Mouse (Mus musculus) midbrain, postnatal 0 days (tissue): ENCODE results near the gene Gm29797. TPM values are rescaled to one million over a fixed set of nuclear protein-coding genes. Genes with fewer than 3 reads are reported as not detected.

ENCODE experiments used
- ATAC-seq: fragments of 200-750 bp; cut with Nextera tagmentation; 2 replicates; pipeline ENCODE4 v1.8.0; 2017; ENCODE audit warnings: moderate number of reproducible peaks, mild to moderate bottlenecking, moderate TSS enrichment, moderate library complexity; ENCODE audit not compliant: low FRiP score
- DNase-seq: peaks from one replicate; pipeline ENCODE4 v3.0.0-alpha.2; 2015; ENCODE audit warnings: low spot score
- H3K27ac ChIP-seq: fragments of 300-500 bp; sonication (generic); 2 replicates; pipeline ENCODE4 v1.5.1; 2014; ENCODE audit warnings: low read depth, mild to moderate bottlenecking, low read length, mixed read lengths
- H3K27me3 ChIP-seq: fragments of 300-500 bp; sonication (generic); 2 replicates; pipeline ENCODE4 v1.6.1; 2014; ENCODE audit warnings: low read length, control low read depth, mixed read lengths; ENCODE audit not compliant: insufficient read depth
- H3K36me3 ChIP-seq: fragments of 300-500 bp; sonication (generic); 2 replicates; pipeline ENCODE4 v1.6.1; 2014; ENCODE audit warnings: low read length, control low read depth, mixed read lengths; ENCODE audit not compliant: insufficient read depth
- H3K4me1 ChIP-seq: fragments of 300-500 bp; sonication (generic); 2 replicates; pipeline ENCODE4 v1.6.1; 2014; ENCODE audit warnings: mild to moderate bottlenecking, control low read depth, antibody characterized with exemption, low read length, mixed read lengths; ENCODE audit not compliant: insufficient read depth
- H3K4me2 ChIP-seq: fragments of 300-500 bp; sonication (generic); 2 replicates; pipeline ENCODE4 v1.6.1; 2014; ENCODE audit warnings: low read depth, mild to moderate bottlenecking, low read length, mixed read lengths; ENCODE audit not compliant: poor library complexity, severe bottlenecking
- H3K4me3 ChIP-seq: fragments of 300-500 bp; sonication (generic); 2 replicates; pipeline ENCODE4 v1.5.1; 2014; ENCODE audit warnings: low read depth, mild to moderate bottlenecking, low read length, moderate library complexity
- H3K9ac ChIP-seq: fragments of 300-500 bp; sonication (generic); replicated peaks from 2 replicates; pipeline ENCODE4 v1.6.1; 2014; ENCODE audit warnings: mild to moderate bottlenecking, low read length, moderate library complexity, mixed read lengths; ENCODE audit not compliant: poor library complexity, severe bottlenecking
- H3K9me3 ChIP-seq: fragments of 300-500 bp; sonication (generic); 2 replicates; pipeline ENCODE4 v1.6.1; 2016; ENCODE audit warnings: low read length, control low read depth
- CTCF ChIP-seq: IDR thresholded peaks from 2 replicates; pipeline ENCODE4 v1.5.1; 2016; ENCODE audit warnings: antibody characterized with exemption, mild to moderate bottlenecking
- WGBS: fragments of 180-500 bp; shearing (Covaris S2); extraction: QIAGEN DNeasy Blood & Tissue Kit; methylation state at CpG from one replicate; pipeline ENCODE4 v1.1.7; 2014; 5-methylcytosine and 5-hydroxymethylcytosine counted together
- polyA plus RNA-seq: library from polyadenylated mRNA; unstranded; fragments of >200 nt; fragmentation: Nextera tagmentation; extraction: Ambion mirVana; gene quantifications from 2 replicates; pipeline ENCODE4 v1.2.1, GENCODE M21; 2015
- total RNA-seq: library from RNA; depleted of rRNA; stranded (reverse); fragments of >200 nt; gene quantifications from 2 replicates; pipeline ENCODE4 v1.2.3, GENCODE M21; 2014; rRNA removed

Gm29797 gene
- total and polyA plus RNA-seq, 2 experiments from 2014 or later: not detected

- DNase-seq (no peak), ATAC-seq (no peak)
- Histone ChIP-seq H3K36me3 (0 out of 2 replicates have a peak, but pooled peaks cover 5% of the 10 kb centered on the region), H3K4me3 (no peak overlapping the region), H3K9me3 (no peaks in the 10 kb centered on the region), H3K4me1 (peaks cover 13% of the 10 kb centered on the region), H3K27ac (peak overlapping the region; percentile 7; the same call in 1 of the 2 replicates), H3K4me2 (peak overlapping the region; percentile 92; the same call in 1 of the 2 replicates), H3K27me3 (no peaks in the 10 kb centered on the region), H3K9ac (no peak overlapping the region)
- WGBS: 92% methylated on average over 3 of the region's 3 CpGs
- no peak for TF ChIP-seq CTCF
Observed at GRCm38 (mm10) chr2:181694581-181694980, 37.7 kb downstream of the Gm29797 start.

GRCm38 (mm10) chr2:181695776-181696175 lies 38.9 kb downstream of the Gm29797 start:
- Histone ChIP-seq H3K27ac (no peak overlapping the region), H3K4me2 (no peak overlapping the region), H3K4me3 (no peak overlapping the region), H3K36me3 (no peaks in the 10 kb centered on the region), H3K4me1 (peaks cover 13% of the 10 kb centered on the region), H3K27me3 (no peaks in the 10 kb centered on the region), H3K9me3 (no peaks in the 10 kb centered on the region), H3K9ac (no peak overlapping the region)
- ATAC-seq: no peak
- WGBS: 73% methylated on average over 1 of the region's 1 CpGs
- TF ChIP-seq CTCF: no peak
- no peak for DNase-seq

GRCm38 (mm10) chr2:181696801-181697420 lies 40.1 kb downstream of the Gm29797 start:
- H3K4me1 ChIP-seq: peaks cover 11% of the 10 kb centered on the region
- H3K27me3 ChIP-seq: no peaks in the 10 kb centered on the region
- 78% methylated on average over 33 of the region's 33 CpGs for WGBS
- no peak overlapping the region for H3K9ac ChIP-seq
- ATAC-seq: no peak
- no peaks in the 10 kb centered on the region for H3K36me3 ChIP-seq
- no peaks in the 10 kb centered on the region for H3K9me3 ChIP-seq
- no peak overlapping the region for H3K4me2 ChIP-seq
- no peak for DNase-seq
- no peak for TF ChIP-seq CTCF
- H3K4me3 ChIP-seq: no peak overlapping the region
- no peak overlapping the region for H3K27ac ChIP-seq

- Histone ChIP-seq H3K27ac (no peak within 1 kb of the TSS), H3K27me3 (no peaks in the 10 kb centered on the region), H3K4me1 (no peaks in the 10 kb centered on the region), H3K4me3 (no peak within 1 kb of the TSS), H3K9ac (no peak within 1 kb of the TSS), H3K4me2 (no peak within 1 kb of the TSS), H3K36me3 (no peaks in the 10 kb centered on the region), H3K9me3 (no peaks in the 10 kb centered on the region)
- WGBS: 35% methylated on average over 5 of the region's 5 CpGs
- DNase-seq: no peak
- ATAC-seq: no peak
- TF ChIP-seq CTCF: no peak
Observed at GRCm38 (mm10) chr2:181698241-181698640, 41.4 kb downstream of the Gm29797 start, which contains the start of gene Lkaaear1. Gene Lkaaear1 (minus strand): TSS chr2:181698442.

GRCm38 (mm10) chr2:181706668-181707067 lies 49.8 kb downstream of the Gm29797 start:
- DNase-seq (no peak), ATAC-seq (no peak)
- no peaks in the 10 kb centered on the region for H3K4me1 ChIP-seq
- H3K36me3 ChIP-seq: no peaks in the 10 kb centered on the region
- peak; percentile 68 for TF ChIP-seq CTCF
- H3K27ac ChIP-seq: no peak overlapping the region
- 42% methylated on average over 4 of the region's 4 CpGs for WGBS
- H3K9me3 ChIP-seq: no peaks in the 10 kb centered on the region
- H3K27me3 ChIP-seq: 0 out of 2 replicates have a peak, but pooled peaks cover 4% of the 10 kb centered on the region
- H3K4me2 ChIP-seq: no peak overlapping the region
- no peak overlapping the region for H3K9ac ChIP-seq
- H3K4me3 ChIP-seq: no peak overlapping the region

Other genes with a start within 250 kb of the Gm29797 start
- 25.8 and 29.8 TPM in 2 replicates for gene Zbtb46, start 197.6 kb upstream of the Gm29797 start, total RNA-seq
- 16.7 and 18.4 TPM in 2 replicates for gene Zbtb46, start 197.6 kb upstream of the Gm29797 start, polyA plus RNA-seq
- not detected in 2 replicates for gene Abhd16b, start 163.8 kb upstream of the Gm29797 start, total RNA-seq
- gene Abhd16b, start 163.8 kb upstream of the Gm29797 start, polyA plus RNA-seq: not detected in 2 replicates
- 69.5 and 85.6 TPM in 2 replicates for gene Tpd52l2, start 159.9 kb upstream of the Gm29797 start, total RNA-seq
- 112 and 116 TPM in 2 replicates for gene Tpd52l2, start 159.9 kb upstream of the Gm29797 start, polyA plus RNA-seq
- gene Dnajc5, start 136.5 kb upstream of the Gm29797 start, total RNA-seq: 416 and 487 TPM in 2 replicates
- gene Dnajc5, start 136.5 kb upstream of the Gm29797 start, polyA plus RNA-seq: 303 and 316 TPM in 2 replicates
- gene Uckl1, start 72.1 kb upstream of the Gm29797 start, total RNA-seq: 49.8 and 63.9 TPM in 2 replicates
- 45.2 and 52.7 TPM in 2 replicates for gene Uckl1, start 72.1 kb upstream of the Gm29797 start, polyA plus RNA-seq
- 34.4 and 39.3 TPM in 2 replicates for gene Prpf6, start 65.2 kb upstream of the Gm29797 start, total RNA-seq
- gene Prpf6, start 65.2 kb upstream of the Gm29797 start, polyA plus RNA-seq: 40.5 and 40.6 TPM in 2 replicates
- 60.0 and 85.1 TPM in 2 replicates for gene Zfp512b, start 64.2 kb upstream of the Gm29797 start, total RNA-seq
- 81.1 and 99.7 TPM in 2 replicates for gene Zfp512b, start 64.2 kb upstream of the Gm29797 start, polyA plus RNA-seq
- gene Samd10, start 57.8 kb upstream of the Gm29797 start, total RNA-seq: 140 and 142 TPM in 2 replicates
- gene Samd10, start 57.8 kb upstream of the Gm29797 start, polyA plus RNA-seq: 174 and 179 TPM in 2 replicates
- 8.3 and 15.4 TPM in 2 replicates for gene Sox18, start 14.6 kb downstream of the Gm29797 start, total RNA-seq
- gene Sox18, start 14.6 kb downstream of the Gm29797 start, polyA plus RNA-seq: 9.2 and 11.2 TPM in 2 replicates
- 50.8 and 54.4 TPM in 2 replicates for gene Tcea2, start 23.3 kb downstream of the Gm29797 start, total RNA-seq
- 61.9 and 68.2 TPM in 2 replicates for gene Tcea2, start 23.3 kb downstream of the Gm29797 start, polyA plus RNA-seq
- 51.2 and 65.2 TPM in 2 replicates for gene Rgs19, start 36.9 kb downstream of the Gm29797 start, total RNA-seq
- 63.6 and 69.4 TPM in 2 replicates for gene Rgs19, start 36.9 kb downstream of the Gm29797 start, polyA plus RNA-seq
- not detected in 2 replicates for gene Lkaaear1, start 41.4 kb downstream of the Gm29797 start, total RNA-seq
- not detected in 2 replicates for gene Lkaaear1, start 41.4 kb downstream of the Gm29797 start, polyA plus RNA-seq
- 195 and 210 TPM in 2 replicates for gene Oprl1, start 58.0 kb downstream of the Gm29797 start, total RNA-seq
- 88.1 and 93.6 TPM in 2 replicates for gene Oprl1, start 58.0 kb downstream of the Gm29797 start, polyA plus RNA-seq
- gene Myt1, start 106.3 kb downstream of the Gm29797 start, total RNA-seq: 47.7 and 57.4 TPM in 2 replicates
- gene Myt1, start 106.3 kb downstream of the Gm29797 start, polyA plus RNA-seq: 5.5 and 7.6 TPM in 2 replicates
- 28.9 and 37.4 TPM in 2 replicates for gene Pcmtd2, start 180.8 kb downstream of the Gm29797 start, total RNA-seq
- 21.6 and 22.5 TPM in 2 replicates for gene Pcmtd2, start 180.8 kb downstream of the Gm29797 start, polyA plus RNA-seq
- 46.9 and 55.3 TPM in 2 replicates for gene Polr3k, start 207.3 kb downstream of the Gm29797 start, total RNA-seq
- gene Polr3k, start 207.3 kb downstream of the Gm29797 start, polyA plus RNA-seq: 69.9 and 70.9 TPM in 2 replicates